Mouse (Mus musculus): ENCODE measurements around the gene Clcn5.

The Clcn5 gene

DNA sequence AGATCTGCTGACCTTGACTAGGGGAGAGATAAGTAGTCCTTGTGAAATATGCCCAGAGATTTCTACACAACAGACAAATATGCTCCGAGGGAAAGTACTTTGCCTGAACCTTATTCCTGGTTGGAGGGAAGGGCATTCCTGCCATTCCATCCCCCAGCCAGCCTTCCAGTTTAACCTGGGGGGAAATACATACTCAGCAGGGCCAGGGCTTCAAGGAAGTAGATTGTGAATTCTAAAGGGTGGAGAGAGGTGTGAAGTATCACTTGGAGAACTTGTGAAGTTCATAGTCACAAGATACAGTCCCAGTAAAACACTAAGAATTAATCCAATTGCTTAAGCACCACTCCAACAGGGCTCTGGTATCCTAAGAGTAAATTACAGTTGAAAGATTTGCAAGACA lies 121.3 kb downstream of the Clcn5 start:
- in situ Hi-C loops (cut with MboI): no loop called here

DNA sequence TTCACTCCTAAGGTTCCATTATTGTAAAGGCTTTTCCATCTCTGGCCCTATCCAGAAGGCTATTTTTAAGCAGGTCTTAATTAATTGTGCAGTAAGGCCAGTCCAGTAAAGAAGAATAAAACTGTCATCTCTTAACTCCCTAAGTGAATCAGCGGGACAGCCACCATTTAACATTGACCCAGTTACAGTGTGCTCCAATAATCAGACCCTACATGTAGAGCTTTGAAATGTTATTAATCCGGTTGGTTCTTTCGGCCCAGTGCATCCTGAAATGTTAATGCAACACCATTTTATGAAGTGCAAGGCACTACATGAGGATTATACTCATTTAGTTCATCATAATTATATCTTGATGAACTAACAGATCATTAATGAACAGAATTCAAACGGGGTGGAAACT lies 128.3 kb downstream of the Clcn5 start:
- in situ Hi-C loops (cut with MboI): no loop called here

DNA sequence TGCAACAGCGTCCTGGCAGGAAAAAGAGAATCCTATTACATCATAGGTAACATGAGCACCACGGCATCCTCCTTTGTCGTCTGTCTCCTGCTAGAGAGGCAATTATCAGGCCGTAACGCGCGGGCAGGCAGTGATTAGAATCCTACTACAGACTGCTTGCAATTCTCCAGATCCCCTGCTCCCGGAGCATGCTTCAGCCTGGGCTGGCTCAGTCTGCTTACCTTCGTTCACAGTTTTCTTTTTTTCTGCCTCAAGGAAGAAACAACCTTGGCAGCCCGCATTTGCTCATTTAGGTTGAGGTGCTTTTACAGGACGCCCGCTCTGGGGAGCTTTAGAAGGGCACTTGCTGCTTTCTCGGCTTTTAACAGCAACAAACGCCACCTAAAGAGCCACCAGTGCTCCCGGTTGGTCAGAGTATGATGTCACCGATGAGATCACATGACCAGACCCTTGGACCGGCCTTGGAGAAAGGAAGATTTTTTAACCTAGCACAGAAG lies 130.8 kb downstream of the Clcn5 start:
- in situ Hi-C loops (cut with MboI): no loop called here

GRCm38 (mm10) chrX:7187455-7188310 lies 131.5 kb downstream of the Clcn5 start:
- in situ Hi-C loops (cut with MboI): no loop called here

DNA sequence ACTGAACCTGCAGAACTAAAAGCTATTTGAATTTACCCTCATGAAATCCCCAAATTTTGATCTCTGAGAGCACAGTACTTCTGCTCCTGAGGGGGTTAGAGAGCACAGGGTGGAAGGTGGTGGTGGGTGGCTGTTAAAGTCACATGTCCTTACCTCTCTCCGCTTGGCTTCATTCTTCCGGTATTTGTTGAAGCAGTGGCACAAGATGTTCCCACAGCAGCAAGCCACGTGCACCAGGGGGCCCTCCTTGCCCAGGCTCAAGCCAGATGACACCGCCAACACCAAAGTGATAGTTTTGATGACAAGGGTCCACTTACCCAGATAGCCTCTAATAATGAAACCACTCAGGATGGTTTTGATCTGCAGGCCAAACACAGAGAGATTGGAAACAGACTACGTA lies 149.0 kb downstream of the Clcn5 start:
- in situ Hi-C loops (cut with MboI): no loop called here

GRCm38 (mm10) chrX:7168799-7169198 lies 150.4 kb downstream of the Clcn5 start:
- in situ Hi-C loops (cut with MboI): no loop called here

DNA sequence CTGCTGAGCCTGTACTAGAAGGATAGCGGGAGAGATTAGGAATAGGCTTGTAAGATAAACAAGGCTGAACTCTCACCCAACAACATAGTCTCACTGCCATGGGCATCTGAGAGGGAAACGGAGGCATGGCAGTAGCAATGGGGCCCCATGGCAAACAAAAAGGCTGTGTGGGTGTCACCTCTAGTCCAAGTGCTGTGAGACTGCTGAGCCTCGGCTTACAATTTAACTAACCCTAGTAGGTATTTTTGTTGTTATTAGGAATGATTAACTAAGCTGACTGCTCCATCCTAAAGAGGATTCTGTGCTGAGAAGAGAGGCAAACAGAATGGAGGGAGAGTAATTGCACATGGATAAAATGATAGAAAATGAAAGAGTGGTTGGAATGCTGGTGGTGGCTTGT lies 161.2 kb downstream of the Clcn5 start:
- in situ Hi-C loops (cut with MboI): no loop called here

- in situ Hi-C loops (cut with MboI): no loop called here
These were observed 163.0 kb downstream of the Clcn5 start for GRCm38 (mm10) chrX:7156026-7156732.

DNA sequence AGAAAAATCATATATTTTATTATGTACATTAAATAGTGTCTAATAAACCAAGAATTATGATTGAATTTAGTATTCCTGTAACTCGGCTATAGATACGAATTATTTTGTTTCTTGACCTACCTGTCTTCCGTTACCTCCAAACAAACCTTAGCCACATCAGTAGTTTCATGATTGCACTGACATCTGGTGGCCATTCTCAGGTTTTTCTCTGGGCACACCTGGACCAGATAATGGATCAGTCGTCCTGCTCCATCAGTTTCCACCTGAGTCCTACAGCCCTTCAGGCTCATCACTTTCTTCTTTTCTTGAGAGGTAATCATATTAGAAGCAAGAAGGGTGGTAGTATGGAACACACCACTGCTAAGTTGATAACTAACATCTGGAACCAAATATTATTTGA lies 169.0 kb downstream of the Clcn5 start:
- in situ Hi-C loops (cut with MboI): no loop called here

DNA sequence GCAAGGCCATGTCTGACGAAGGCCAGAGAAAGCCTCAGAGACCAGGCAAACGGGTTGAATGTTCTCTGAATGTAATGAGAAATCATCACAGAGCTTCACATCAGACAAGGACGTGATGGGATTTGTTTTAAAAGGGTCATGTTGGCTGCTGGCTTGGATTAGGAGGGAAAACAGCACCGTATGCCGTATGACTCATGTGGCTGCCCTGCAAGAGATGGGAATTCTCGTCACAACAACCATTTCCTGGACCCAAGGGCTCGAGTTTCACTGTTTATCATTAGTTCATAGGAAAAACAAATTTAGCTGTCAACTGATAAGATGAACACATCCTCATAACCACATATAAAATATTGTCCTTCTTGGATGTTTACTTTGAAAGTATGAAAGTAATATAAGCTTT lies 173.0 kb downstream of the Clcn5 start:
- in situ Hi-C loops (cut with MboI): no loop called here

DNA sequence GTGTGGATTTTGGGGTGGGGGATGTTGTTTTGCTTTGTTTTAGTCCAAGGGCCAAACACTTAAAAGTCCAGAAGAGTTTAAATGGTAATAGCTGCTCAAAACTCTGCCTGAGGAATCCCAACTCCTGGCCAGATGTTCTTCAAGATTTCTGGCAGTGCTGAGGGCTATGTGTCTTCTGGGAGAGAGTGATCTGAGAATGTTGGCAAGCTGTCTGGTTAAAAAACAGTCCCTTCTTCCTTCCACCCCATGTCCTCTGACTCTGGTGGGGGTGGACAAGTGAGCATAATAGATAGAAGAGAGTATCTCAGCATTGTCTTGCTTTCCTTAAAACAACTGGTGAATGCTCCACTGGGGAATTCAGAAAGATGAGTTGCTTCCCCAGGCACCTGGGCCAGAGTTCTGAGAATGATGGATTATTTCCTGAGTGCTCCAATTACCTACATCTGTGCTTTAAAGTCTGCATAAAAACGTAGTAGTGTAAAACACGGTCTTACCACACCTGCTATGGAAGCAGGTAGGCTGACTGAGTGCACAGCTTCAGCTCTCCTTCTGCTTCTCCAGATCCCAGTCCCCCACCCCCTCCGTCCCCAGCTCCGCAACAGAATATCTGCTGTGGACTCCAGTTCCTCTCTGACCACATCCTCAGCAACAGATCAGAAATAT lies 197.4 kb downstream of the Clcn5 start:
- in situ Hi-C loops (cut with MboI): no loop called here

DNA sequence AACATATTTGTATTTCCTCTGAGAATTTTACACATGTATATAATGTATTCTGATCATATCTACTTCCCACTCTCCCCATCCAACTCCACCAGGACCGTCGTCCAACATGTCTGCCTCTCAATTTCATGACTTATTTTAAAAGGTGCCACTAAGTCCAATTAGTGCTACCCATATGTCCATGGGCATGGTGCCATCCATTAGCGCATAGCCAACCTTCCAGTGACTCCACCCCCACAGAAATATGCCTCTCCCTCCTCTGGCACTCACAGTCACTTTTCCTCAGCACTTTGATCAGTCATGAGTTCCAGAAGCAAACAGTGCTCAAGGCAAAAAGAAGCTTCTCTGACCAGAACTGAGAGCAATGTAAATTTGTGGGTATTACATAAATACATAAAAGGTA lies 204.3 kb downstream of the Clcn5 start:
- in situ Hi-C loops (cut with MboI): no loop called here

Measured in mature B cell (primary cell).